Mouse (Mus musculus) thymus, postnatal 25 days (tissue): ENCODE data around the gene Col23a1.
"Not testable (repeated sequence)": the region's sequence is repeated elsewhere in the genome, so short reads cannot be mapped to it uniquely, and the experiment has no call there.

ENCODE experiments used
- DNase-seq: peaks from one replicate; pipeline ENCODE4 v3.0.0; 2022

Gene Col23a1

DNA sequence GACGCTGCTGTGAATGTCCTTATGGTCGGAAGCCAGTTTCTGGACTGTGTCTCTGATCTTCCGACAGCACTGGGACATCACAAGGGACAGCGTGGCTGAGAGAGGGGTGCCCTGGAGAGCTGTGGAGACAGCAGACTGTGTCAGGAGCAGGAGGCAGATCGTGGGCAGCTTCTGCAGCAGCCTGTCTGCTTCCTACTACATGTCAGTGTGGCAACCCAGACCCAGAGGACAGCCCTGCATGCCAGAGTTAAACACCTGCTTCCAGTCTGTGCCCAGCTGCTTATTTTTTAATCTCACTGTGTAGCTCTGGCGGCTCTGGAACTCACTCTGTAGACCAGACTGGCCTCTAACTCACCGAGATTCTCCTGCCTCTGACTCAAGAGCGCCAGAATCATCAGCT, 338.2 kb downstream of the Col23a1 start:
- DNase-seq, result no peak

DNA sequence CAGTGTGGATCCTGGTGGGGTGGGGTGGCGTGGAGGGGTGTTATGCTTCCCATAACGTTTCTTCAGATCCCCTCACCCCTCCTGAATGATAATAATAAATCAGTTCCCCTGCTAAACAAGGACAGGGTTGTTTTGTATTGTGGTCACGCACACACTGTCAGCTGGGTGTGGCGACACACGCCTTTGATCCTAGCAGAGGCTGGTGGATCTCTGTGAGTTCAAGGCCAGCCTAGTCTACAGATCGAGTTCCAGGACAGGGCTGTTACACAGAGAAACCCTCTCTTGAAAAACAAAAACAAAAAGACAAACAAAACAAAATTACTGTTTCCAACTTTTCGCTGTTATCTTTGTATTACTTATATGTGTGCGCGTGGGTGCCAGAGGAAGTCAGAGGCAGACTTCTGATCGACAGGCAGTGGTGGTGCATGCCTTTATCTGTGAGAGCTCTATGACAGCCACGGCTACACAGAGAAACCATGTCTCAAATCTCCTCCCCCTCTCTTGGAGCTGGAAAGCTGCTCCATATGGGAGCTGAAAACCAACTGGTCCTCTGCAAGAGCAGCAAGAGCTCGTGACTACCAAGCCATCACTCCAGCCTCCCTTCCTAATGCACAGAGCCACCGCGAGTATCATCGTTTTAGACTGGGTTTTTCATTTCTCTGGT, 340.1 kb downstream of the Col23a1 start:
- no peak for DNase-seq

DNA sequence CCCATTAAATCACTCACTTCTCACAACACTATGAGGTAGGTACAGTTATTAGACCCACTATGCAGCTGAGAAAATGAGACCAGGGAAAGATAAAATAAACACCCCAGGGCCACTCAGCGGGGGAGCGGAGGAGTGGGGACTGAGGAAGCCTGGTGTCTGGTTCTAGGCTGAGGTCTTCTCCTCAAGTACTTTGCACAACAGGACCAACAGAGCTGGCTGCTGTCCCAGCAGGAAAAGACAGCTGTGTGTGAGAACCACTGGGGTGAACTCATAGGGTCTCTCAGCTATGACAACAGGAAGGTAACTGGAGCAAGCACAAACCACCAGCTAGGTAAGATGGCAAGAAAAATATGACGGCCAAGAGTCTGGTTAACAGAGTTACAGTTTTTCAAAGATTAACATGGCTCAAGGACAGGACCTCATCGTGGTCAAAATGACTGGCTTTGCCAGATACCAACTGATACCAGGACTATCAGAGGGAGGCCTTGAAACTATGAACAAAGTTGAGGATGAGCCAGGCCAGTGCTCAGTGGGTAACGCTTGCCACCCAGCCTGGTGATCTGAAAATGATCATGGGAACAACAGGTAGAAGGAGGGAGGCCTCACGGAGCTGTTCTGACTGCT, 342.5 kb downstream of the Col23a1 start:
- DNase-seq, result no peak

DNA sequence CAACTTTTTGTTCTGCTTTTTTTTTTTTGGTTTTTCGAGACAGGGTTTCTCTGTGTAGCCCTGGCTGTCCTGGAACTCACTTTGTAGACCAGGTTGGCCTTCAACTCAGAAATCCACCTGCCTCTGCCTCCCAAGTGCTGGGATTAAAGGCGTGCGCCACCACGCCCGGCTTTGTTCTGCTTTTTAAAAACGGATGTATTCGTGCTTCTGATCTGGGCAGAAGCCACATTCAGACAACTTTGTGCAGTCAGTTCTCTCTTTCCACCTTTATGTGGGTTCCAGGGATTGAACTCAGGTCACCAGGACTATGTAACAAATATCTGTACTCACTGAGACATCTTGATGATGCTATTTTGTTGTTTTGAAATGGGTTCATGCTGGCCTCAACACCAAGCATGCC, 343.5 kb downstream of the Col23a1 start:
- DNase-seq, result not testable (repeated sequence)
